Mouse (Mus musculus) heart, adult 18-20 months (tissue): ENCODE results near the gene Armc12. TPM values are rescaled to one million over a fixed set of nuclear protein-coding genes. Genes with fewer than 3 reads are reported as not detected.
A peak's percentile ranks its signal among the peaks of the same experiment; 100 is the strongest.
"Not testable (repeated sequence)": the region's sequence is repeated elsewhere in the genome, so short reads cannot be mapped to it uniquely, and the experiment has no call there.

Experiments used
- DNase-seq, 2 experiments: peaks; one replicate each; pipeline ENCODE4 v3.0.0; 2021 to 2022; ENCODE audit warnings: mixed read lengths in 1 of 2
- total RNA-seq, 2 experiments: library from RNA; stranded (reverse); gene quantifications; 2 replicates each; pipeline ENCODE4 v1.2.3; 2021

Gene Armc12
- total RNA-seq, 2 experiments from 2014 or later: not detected

- no peak for DNase-seq
These were observed 1.3 kb downstream of the Armc12 start for GRCm38 (mm10) chr17:28531946-28532345.

- DNase-seq: no peak
These were observed 2.0 kb downstream of the Armc12 start for GRCm38 (mm10) chr17:28532557-28532956.

- DNase-seq: no peak
These were observed 2.7 kb downstream of the Armc12 start for GRCm38 (mm10) chr17:28533327-28533726.

- no peak for DNase-seq
These were observed 7.3 kb downstream of the Armc12 start for GRCm38 (mm10) chr17:28537881-28538280.

GRCm38 (mm10) chr17:28546925-28547324 lies 16.3 kb downstream of the Armc12 start:
- DNase-seq: peak in 1 of 2 experiments; percentile 34

DNA sequence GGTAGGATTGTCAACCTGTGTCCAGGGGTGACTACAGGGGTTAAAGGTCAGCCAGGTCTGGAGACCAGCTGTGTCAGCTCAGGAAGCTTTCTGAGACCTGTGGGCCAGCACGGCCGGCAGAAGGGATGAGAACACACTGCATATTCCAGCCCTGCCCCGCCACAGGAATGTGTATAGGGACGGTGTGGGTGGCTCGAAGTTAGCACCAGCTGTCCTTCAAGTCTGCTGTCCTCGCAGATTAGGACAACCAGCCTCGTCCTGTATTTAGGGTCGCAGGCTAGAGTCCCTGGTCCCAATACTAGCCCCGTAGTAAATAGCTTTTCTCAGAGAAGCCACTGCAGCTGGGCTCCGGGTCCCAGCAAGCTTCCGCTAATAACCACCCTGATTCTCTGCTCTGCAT lies 17.9 kb downstream of the Armc12 start:
- DNase-seq: no peak

DNA sequence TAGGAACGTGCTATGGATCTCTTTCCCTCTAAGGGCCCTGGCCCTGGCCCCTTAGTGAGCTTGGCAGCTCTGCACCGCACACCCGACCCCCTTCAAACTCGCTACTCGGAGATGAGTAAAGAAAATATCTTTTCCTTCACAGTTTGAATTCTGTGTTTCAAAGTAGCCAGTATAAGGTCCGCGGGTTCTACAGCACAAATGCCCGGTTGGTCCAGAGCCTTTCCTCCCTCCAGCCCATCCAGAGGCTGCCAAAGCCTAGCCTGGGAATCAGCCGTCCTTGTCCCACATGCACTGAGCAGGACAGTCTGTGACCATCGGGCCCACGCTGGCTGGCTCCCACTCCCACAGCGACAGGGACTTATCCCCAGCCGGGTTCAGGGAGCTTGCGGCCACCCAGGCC lies 18.5 kb downstream of the Armc12 start, which contains the start of gene Clpsl2:
Gene Clpsl2, plus strand, starts transcription at position 301 of the 400 bp plus-strand sequence.
- DNase-seq: no peak

GRCm38 (mm10) chr17:28553040-28553793 lies 22.6 kb downstream of the Armc12 start:
- DNase-seq: peak; percentile 64 to 84

DNA sequence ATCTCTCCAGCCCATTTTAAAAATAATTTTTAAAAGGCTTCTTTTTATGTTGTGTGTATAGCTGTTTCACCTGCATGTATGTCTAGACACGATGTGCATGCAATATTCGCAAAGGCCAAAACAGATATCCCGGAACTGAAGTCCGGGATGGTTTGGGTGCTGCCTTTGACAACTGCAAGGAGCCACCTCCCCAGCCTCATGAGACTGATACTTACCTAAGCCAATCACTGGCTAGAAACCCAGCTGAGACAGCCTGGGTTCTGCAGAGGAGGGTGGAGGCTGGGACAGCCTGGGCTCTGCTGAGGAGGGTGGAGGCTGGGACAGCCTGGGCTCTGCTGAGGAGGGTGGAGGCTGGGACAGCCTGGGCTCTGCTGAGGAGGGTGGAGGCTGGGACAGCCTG lies 23.4 kb downstream of the Armc12 start:
- DNase-seq: not testable (repeated sequence)

- no peak for DNase-seq
These were observed 26.2 kb downstream of the Armc12 start for GRCm38 (mm10) chr17:28556635-28557396.

DNA sequence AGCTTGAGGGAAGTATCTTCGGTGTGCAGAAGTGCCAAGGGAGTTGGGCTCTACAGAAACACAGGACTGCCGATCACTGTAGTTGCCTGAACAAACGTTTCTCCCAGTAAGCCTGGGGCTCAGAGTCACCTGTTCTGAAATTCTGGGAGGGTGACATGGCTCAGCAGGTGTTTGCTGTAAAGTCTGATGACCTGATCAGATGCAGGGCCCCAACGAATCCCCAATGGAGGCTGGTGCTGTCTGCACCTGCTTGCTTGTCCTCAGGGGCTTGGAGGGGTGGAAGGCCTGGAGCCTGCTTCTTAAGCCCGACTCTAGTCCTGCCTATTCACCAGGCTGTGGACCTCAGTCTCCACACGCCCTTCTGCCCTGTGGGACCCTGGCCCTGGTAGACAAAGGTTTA lies 27.2 kb downstream of the Armc12 start:
- DNase-seq: no peak

- DNase-seq: no peak
These were observed 30.0 kb downstream of the Armc12 start, which contains the start of gene Clps for GRCm38 (mm10) chr17:28560598-28560997. Gene Clps (minus strand): TSS chr17:28560766.

- DNase-seq: no peak
These were observed 31.0 kb downstream of the Armc12 start for GRCm38 (mm10) chr17:28561613-28562012.

- no peak for DNase-seq
These were observed 34.6 kb downstream of the Armc12 start for GRCm38 (mm10) chr17:28565181-28565580.

- DNase-seq: no peak
These were observed 36.9 kb downstream of the Armc12 start for GRCm38 (mm10) chr17:28567541-28567940.

DNA sequence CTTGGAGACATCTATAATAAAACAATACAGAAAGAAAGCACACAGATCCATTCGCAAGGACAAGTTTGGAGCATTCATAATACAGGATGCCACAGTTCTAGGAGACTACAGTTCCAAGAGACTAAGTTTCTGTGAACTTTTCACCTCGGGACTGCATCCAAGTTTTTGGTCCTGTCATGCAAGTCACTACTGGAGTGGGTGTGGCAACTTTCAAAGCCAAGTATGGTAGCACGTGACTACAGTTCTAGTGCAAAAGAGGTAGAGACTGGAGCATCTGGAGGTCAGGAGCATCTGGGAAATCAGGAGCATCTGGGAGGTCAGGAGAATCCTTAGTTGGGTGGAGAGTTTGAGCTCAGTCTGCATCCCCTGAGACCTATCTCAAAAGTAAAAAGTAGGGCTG lies 41.3 kb downstream of the Armc12 start:
- DNase-seq: no peak

- DNase-seq: no peak
These were observed 41.9 kb downstream of the Armc12 start for GRCm38 (mm10) chr17:28572521-28572920.

DNA sequence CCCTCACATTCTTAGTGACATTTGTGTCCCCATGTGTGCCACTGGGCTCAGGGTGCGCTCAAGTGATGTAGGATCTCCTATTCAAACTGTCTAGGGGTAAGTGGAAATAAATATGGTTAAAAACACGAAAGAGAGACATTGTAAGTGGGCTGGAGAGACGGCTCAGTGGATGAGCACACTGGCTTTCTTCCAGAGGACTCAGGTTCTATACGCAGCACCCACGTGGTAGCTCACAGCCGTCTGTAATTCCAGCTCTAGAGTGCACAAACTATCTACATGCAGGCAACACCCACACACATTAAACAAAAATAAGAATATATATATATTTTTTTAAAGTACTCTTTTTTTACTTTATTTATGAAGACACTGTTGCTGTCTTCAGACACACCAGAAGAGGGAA lies 42.3 kb downstream of the Armc12 start:
- DNase-seq: no peak

DNA sequence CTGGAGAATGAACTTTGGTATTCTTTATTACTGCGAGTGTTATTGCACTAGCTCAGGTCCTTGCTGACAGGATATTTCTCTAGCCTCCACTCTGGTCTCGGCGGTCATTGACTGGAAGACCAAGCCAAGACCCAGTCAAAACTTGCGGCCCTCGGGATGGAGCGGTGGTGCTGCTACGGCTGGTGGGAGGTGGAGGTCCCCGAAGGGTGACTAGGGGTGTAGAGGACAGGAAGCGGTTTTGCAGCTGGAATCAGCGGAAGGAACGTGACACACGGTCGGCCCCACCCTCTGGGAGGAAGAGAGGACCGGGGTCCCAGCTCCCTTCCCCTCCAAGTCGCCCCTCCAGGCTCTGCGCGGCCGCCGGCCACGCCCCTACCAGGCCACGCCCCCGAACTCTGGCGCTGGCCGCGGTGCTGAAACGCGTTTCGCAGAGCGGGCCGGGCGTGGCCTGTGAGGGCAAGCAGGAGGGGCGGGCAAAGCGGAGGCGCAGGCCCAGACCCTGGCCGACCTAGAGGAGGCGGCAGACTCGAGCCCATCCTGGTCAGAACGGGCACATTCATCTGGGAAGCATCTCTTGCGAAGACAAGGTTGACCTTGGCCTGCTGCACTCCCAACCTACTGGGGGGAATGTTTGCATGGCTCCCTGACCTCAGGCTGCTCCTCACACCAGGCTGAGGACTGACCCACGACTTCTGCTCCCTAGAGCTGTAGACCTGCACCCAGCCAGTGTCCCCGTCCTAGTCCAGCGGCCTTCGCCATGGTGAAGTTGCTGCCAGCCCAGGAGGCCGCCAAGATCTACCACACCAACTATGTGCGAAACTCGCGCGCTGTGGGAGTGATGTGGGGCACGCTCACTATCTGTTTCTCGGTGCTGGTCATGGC lies 44.9 kb downstream of the Armc12 start, which contains the start of gene Lhfpl5:
Gene Lhfpl5, plus strand, starts transcription at position 398 of the 882 bp plus-strand sequence.
- peak; percentile 10 to 29 for DNase-seq

GRCm38 (mm10) chr17:28580396-28580795 lies 49.8 kb downstream of the Armc12 start:
- DNase-seq: peak; percentile 50 to 68

DNA sequence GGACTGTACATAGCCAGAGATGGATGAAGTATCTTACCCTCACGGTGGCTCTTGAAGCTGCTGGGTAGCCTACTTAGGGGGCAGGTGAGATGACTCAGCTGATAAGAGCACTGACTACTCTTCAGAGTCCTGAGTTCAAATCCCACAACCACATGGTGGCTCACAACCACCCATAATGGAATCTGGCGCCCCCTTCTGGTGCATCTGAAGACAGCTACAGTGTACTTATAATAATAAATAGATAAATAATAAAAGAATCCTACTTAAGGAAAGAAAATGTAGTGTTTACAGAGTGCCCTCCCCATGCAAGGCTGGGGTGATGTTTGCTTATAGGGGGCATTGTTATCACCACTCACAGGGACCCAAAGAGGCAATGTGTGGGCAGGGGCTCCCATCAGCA lies 50.5 kb downstream of the Armc12 start:
- no peak for DNase-seq

DNA sequence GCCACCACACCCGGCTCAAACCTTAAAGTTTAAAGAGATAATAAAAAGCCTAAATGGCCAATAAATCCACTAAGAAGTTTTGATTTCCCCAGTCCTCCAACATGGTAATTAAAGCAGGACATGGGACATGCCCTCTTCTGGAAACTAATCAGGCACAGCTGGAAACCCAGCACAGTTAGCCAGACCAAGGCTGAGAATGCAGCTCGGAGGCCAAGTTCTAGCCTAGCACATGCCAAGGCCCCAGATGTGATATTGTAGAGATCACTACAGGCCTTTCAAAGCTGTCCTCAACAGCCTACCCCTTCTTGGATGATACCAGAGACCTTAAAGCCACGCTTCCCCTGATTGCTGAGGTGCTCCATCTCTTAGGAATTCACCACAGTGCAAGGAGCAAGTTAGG lies 55.9 kb downstream of the Armc12 start:
- DNase-seq: no peak
